Mouse (Mus musculus) gastrocnemius, adult 2 months (tissue): ENCODE measurements at regions not wholly inside any gene's neighbourhood (a gene's known extent, or its start where the extent isn't known, plus 50 kb on each side); places are given as distances from the start of the nearest gene placed in this dataset.

Experiments used
- DNase-seq: peaks from one replicate; pipeline ENCODE4 v3.0.0; 2022
- H3K27ac ChIP-seq: fragments of 200-600 bp; 2 replicates; pipeline ENCODE4 v1.8.1; 2022; ENCODE audit warnings: mild to moderate bottlenecking
- H3K4me3 ChIP-seq: fragments of 200-600 bp; 2 replicates; pipeline ENCODE4 v1.8.1; 2022; ENCODE audit warnings: mild to moderate bottlenecking, moderate library complexity
- CTCF ChIP-seq: fragments of 200-600 bp; IDR thresholded peaks from 2 replicates; pipeline ENCODE4 v1.8.1; 2022; ENCODE audit warnings: antibody characterized with exemption, mild to moderate bottlenecking, moderate library complexity
- intact Hi-C: fragments of 180-260 bp; cut with DNase I; formaldehyde crosslinking; loops from one replicate; pipeline ENCODE4 v1.15.1; 2025

DNA sequence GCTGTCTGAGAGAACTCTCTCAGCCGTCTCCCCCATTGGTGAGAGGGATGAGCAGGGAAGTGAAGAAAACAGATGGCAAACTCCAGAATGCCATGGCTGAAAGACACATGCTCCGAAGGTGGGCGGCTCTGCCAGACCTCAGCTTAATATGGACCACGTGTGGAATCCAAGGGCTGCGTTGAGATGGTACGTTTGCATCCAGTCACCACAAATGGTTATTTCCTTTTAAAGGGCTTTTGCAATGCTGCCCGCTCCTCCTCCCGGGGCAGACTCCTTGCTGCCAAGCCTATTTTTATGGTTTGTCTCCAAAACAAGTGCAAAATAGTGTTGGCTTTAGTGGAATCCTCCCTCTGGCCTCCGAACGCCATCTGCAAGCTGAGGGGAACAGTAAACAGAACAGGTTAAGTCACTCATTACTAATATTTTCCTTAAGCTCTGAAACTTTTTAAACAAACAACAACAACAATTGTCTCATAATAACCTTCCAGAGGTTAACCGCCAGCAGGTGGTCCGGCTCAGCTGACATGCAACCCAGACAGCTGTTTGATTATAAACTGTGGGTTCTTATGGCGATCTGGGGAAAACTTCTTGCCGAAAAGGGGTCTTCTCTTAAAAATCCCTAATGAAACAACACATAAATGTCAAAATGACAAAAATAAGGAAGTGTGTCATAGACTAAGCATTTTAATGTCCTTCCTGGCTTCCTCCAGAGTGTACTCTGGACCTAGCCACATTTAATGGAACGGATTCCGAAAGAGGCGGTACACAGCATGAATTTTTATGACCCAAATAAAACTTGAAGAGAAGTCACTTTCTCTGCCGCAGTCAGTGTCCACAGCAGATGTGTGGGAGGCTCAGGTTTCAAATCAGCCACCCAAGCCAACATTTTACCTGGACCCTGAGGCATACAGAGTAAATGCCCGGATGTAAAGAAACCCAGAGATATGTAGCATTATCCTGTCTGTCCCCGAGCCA, 405.3 kb upstream of the Meis1 start:
- Histone ChIP-seq H3K4me3 (peak overlapping the region; percentile 60), H3K27ac (peak overlapping the region; percentile 82)
- TF ChIP-seq CTCF, result no peak
- intact Hi-C loops, result no loop called here
- peak; percentile 51 for DNase-seq

DNA sequence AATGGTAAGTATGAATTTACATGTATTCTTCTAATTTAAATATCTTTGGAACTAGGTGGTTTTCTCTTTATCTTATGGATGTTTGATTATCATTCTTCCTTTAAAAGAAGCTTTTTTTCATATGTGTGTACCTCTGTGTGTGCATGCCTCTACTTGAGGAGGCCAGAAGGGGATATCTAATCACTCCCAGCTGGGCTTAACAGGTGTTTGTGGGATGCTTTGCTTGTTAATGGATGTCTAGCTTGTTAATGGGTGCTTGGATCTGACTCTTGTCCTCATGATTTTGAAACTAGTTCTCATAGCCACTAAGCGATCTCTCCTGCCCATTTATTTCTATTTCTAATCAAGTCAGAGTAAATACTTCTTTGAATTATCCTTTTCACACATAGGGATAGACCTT, 408.8 kb upstream of the Meis1 start:
- Histone ChIP-seq H3K4me3 (no peak overlapping the region), H3K27ac (no peak overlapping the region)
- intact Hi-C loops, result no loop called here
- no peak for DNase-seq
- no peak for TF ChIP-seq CTCF

GRCm38 (mm10) chr11:19433680-19434619, 415.2 kb upstream of the Meis1 start:
- no peak for DNase-seq
- no peak for TF ChIP-seq CTCF
- Histone ChIP-seq H3K27ac (no peak overlapping the region), H3K4me3 (no peak overlapping the region)
- intact Hi-C loops, result no loop called here

- no peak for TF ChIP-seq CTCF
- Histone ChIP-seq H3K27ac (no peak overlapping the region; the same call in 1 of the 2 replicates), H3K4me3 (no peak overlapping the region)
- intact Hi-C loops, result no loop called here
- DNase-seq, result peak; percentile 30
These were observed 419.6 kb upstream of the Meis1 start for GRCm38 (mm10) chr11:19438385-19438784.

GRCm38 (mm10) chr11:19441936-19442335, 423.2 kb upstream of the Meis1 start:
- intact Hi-C loops, result no loop called here

DNA sequence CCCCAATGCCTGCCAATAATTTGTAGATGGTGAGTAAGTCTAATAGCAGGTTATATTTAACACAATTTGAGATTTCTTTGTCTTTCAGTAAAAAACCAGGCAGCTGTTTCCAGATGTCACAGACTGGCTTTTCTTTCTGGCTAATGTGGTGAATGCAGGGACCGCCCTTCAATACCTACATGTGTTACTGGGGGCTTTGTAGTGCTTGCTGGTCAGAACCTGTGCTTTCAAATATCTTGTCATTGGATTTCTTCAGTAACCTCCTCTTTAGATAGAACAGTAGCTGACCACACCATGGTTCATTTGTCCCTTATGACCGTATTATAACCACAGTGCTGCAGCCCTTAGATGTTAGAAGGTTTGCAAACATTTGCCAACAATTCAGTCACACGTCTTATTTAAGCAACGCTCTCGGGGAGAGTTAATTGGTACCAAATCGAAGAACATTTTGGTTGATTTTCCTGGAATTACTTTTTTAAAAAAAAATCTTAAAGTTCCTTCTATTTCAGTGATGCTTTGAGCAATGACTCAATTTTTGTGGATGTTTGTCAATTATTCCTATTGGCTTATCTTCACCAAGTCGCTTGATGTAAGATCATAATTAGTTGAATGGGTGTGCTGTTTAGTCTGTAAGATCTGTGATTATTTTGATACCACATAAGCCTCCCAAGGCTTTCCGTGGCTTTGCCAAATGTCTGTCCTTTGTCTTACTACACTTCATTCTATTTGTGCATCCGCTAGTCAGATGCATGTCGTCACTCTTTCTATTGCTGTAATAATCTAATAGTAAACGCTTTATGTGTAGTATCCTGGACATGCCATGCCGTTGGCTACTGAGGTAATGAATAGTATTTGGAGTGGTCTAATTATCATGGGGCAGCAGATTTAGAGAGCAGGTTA, 436.9 kb upstream of the Meis1 start:
- TF ChIP-seq CTCF, result no peak
- no peak for DNase-seq
- no peak overlapping the region for H3K27ac ChIP-seq
- no peak overlapping the region for H3K4me3 ChIP-seq
- intact Hi-C loops, result no loop called here

More at GRCm38 (mm10) chr11:19441936-19442335, 423.2 kb upstream of the Meis1 start:
- Histone ChIP-seq H3K27ac (no peak overlapping the region), H3K4me3 (no peak overlapping the region)
- no peak for DNase-seq
- no peak for TF ChIP-seq CTCF

GRCm38 (mm10) chr11:19456577-19456976, 437.8 kb upstream of the Meis1 start:
- H3K27ac ChIP-seq, result no peak overlapping the region
- intact Hi-C loops, result no loop called here
- H3K4me3 ChIP-seq, result no peak overlapping the region
- no peak for DNase-seq
- no peak for TF ChIP-seq CTCF

DNA sequence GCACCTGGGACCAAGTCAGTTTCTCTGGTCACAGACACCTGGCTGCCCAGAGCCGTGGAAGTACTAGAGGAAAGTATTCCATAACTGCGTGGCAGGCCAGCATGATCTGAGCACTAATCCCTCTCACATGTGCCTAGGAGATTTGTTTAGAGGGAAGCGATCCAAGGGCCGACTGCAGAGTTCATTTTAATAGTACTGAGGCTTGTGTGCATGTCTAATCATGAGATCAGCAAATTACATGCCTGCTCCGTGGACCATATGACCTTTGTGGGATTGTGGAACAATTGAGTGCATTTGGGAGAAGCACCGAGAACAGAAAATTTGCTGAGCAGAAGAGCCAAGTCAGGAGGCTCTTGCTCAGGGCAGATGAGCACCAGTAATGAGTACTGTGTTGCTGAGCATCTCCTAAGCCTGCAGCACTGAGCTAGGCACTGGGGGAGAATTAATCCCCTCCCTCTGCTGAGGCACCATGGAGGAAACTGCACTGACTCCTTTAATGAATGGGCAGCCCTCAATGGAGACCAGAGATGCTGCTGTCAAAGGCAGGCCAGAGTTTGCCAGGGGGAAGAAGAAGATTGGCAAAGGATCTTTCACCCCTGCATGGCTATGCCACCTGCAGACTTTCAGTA, 445.1 kb upstream of the Meis1 start:
- intact Hi-C loops, result no loop called here
- no peak overlapping the region for H3K4me3 ChIP-seq
- no peak for TF ChIP-seq CTCF
- no peak overlapping the region for H3K27ac ChIP-seq
- DNase-seq, result no peak

DNA sequence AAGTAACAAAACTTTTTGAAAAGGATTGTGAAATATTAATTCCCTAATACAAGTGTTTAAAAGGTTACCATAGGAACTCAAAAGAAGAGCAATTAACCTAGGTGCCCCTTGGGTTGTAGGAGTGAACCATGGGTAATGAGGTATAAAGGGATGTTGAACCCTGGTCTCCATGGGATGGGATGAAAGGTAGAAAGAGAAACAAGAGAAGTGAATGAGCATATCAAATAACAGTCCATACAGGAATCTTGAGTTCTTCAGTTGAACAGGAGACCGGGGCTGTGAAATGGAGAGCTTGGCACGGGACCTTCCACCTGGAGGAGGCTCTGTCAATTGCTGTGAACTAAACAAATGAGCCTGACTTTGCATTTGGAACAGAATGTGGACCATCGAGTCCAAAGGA, 449.6 kb upstream of the Meis1 start:
- intact Hi-C loops, result no loop called here
- Histone ChIP-seq H3K4me3 (no peak overlapping the region), H3K27ac (no peak overlapping the region)
- DNase-seq, result no peak
- TF ChIP-seq CTCF, result no peak

DNA sequence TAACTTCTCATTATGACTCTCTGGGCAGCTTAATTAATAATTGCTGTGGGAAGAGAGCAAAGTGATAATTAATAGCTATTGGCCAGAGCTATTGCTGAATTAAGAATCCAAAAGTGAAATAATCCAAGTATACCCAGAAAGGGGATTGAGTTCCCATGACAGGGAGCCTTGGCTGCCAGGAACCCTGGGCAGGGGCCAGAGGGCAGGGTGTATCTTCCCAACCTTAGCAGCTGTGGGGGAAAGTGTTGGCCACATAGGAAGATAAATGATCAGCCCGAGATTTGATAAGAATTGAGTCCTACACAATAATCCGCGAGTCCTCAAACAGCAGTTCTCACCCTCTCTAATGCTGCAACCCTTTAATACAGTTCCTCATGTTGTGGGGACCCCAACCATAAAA, 450.0 kb upstream of the Meis1 start:
- intact Hi-C loops, result no loop called here

GRCm38 (mm10) chr11:19470648-19471341, 452.0 kb upstream of the Meis1 start:
- intact Hi-C loops, result no loop called here
- DNase-seq, result no peak
- TF ChIP-seq CTCF, result no peak

More for the DNA sequence above, 450.0 kb upstream of the Meis1 start:
- DNase-seq, result peak; percentile 58
- Histone ChIP-seq H3K4me3 (no peak overlapping the region), H3K27ac (no peak overlapping the region)
- no peak for TF ChIP-seq CTCF

More at GRCm38 (mm10) chr11:19470648-19471341, 452.0 kb upstream of the Meis1 start:
- Histone ChIP-seq H3K27ac (no peak overlapping the region), H3K4me3 (no peak overlapping the region)
